Mouse (Mus musculus) midbrain, embryonic 10.5 days (tissue): ENCODE results near the gene Ctdnep1. TPM values are rescaled to one million over a fixed set of nuclear protein-coding genes. Genes with fewer than 3 reads are reported as not detected.
A peak's percentile ranks its signal among the peaks of the same experiment; 100 is the strongest.

Source experiments
- DNase-seq: peaks from one replicate; pipeline ENCODE4 v3.0.0-alpha.2; 2017; ENCODE audit warnings: low spot score
- H3K27ac ChIP-seq: fragments of 300-500 bp; sonication (generic); replicated peaks from 2 replicates; pipeline ENCODE4 v1.5.1; 2016; ENCODE audit warnings: mild to moderate bottlenecking
- H3K27me3 ChIP-seq: fragments of 300-500 bp; sonication (generic); 2 replicates; pipeline ENCODE4 v1.6.1; 2016; ENCODE audit warnings: low read depth, mild to moderate bottlenecking; ENCODE audit not compliant: poor library complexity, severe bottlenecking
- H3K36me3 ChIP-seq: fragments of 300-500 bp; sonication (generic); 2 replicates; pipeline ENCODE4 v1.6.1; 2016; ENCODE audit warnings: mild to moderate bottlenecking, moderate library complexity
- H3K4me1 ChIP-seq: fragments of 300-500 bp; sonication (generic); 2 replicates; pipeline ENCODE4 v1.6.1; 2016
- H3K4me3 ChIP-seq: fragments of 300-500 bp; sonication (generic); 2 replicates; pipeline ENCODE4 v1.5.1; 2016; ENCODE audit warnings: mild to moderate bottlenecking, moderate library complexity
- H3K9me3 ChIP-seq: fragments of 300-500 bp; sonication (generic); replicated peaks from 2 replicates; pipeline ENCODE4 v1.6.1; 2016; ENCODE audit warnings: mild to moderate bottlenecking
- WGBS: fragments of 180-500 bp; shearing (Covaris S2); methylation state at CpG from one replicate; pipeline ENCODE4 v1.1.7; 2016; 5-methylcytosine and 5-hydroxymethylcytosine counted together
- polyA plus RNA-seq: library from polyadenylated mRNA; unstranded; fragments of >200 nt; fragmentation: Nextera tagmentation; extraction: Ambion mirVana; gene quantifications from 2 replicates; pipeline ENCODE4 v1.2.1, GENCODE M21; 2016

The Ctdnep1 gene
- polyA plus RNA-seq, 1 experiment from 2014 or later, result 26.3 TPM

DNA sequence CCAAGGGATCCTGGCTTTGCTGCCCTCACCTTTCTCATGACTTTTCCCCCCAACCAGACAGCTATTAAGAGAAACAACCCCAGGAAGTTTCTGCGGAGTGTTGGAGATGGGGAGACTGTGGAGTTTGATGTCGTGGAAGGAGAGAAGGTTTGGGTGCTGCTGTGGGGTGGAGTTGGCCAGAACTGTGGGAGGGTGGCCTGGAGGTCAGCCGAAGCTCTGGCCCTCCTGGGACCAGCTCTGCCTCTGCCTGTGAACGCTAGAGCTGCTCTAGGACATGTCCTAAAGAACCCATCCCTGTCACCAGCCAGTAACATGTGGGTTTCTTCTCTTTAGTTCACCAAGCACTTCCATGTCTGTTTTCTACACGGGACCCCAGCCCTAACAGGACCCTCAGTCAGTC, 41.8 kb upstream of the Ctdnep1 start:
- peaks cover 39% of the 10 kb centered on the region for H3K4me1 ChIP-seq
- H3K36me3 ChIP-seq, result peaks cover 14% of the 10 kb centered on the region
- WGBS, result 67% methylated on average over 5 of the region's 5 CpGs
- no peak overlapping the region; the same call in 1 of the 2 replicates for H3K4me3 ChIP-seq
- H3K27ac ChIP-seq, result no peak overlapping the region
- H3K9me3 ChIP-seq, result no peaks in the 10 kb centered on the region
- H3K27me3 ChIP-seq, result peaks cover 61% of the 10 kb centered on the region
- no peak for DNase-seq

- no peak for DNase-seq
- Histone ChIP-seq H3K27me3 (peaks cover 55% of the 10 kb centered on the region), H3K4me1 (peaks cover 33% of the 10 kb centered on the region), H3K36me3 (peaks cover 19% of the 10 kb centered on the region), H3K4me3 (no peak overlapping the region), H3K9me3 (no peaks in the 10 kb centered on the region), H3K27ac (no peak overlapping the region)
- WGBS, result 93% methylated on average over 17 of the region's 17 CpGs
Observed at GRCm38 (mm10) chr11:69939731-69940130, 41.2 kb upstream of the Ctdnep1 start.

DNA sequence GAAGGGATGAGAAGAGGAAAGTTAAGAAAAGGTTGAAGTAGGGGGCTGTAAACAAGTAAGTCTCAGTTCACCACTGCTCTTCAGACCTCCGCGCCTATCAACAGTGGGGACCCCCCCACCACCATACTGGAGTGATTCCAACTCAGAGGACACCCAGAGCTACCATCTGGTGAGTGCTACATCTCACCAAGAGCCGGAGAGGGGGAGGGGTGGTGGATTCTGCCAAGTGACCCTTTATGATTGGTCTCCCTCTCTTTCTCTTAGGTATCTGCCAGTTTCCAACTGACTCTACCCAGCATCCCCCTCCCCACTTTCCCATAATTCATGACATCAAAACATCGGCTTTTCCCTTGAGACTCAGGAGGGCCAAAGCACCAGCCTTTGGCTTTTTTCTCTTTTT, 40.0 kb upstream of the Ctdnep1 start:
- Histone ChIP-seq H3K9me3 (no peaks in the 10 kb centered on the region), H3K27me3 (peaks cover 43% of the 10 kb centered on the region), H3K27ac (no peak overlapping the region), H3K4me3 (no peak overlapping the region), H3K36me3 (peaks cover 31% of the 10 kb centered on the region), H3K4me1 (peaks cover 23% of the 10 kb centered on the region)
- DNase-seq, result no peak
- WGBS, result 90% methylated on average over 4 of the region's 4 CpGs

GRCm38 (mm10) chr11:69945216-69945615, 35.7 kb upstream of the Ctdnep1 start:
- Histone ChIP-seq H3K36me3 (peaks cover 36% of the 10 kb centered on the region), H3K27me3 (peaks cover 16% of the 10 kb centered on the region), H3K4me1 (peaks cover 33% of the 10 kb centered on the region), H3K27ac (no peak overlapping the region; the same call in 1 of the 2 replicates), H3K4me3 (no peak overlapping the region), H3K9me3 (no peaks in the 10 kb centered on the region)
- no peak for DNase-seq
- 81% methylated on average over 13 of the region's 13 CpGs for WGBS

GRCm38 (mm10) chr11:69945997-69946891, 34.7 kb upstream of the Ctdnep1 start:
- WGBS, result 93% methylated on average over 18 of the region's 18 CpGs
- no peak for DNase-seq
- Histone ChIP-seq H3K9me3 (no peaks in the 10 kb centered on the region), H3K4me1 (peaks cover 33% of the 10 kb centered on the region), H3K27ac (no peak overlapping the region), H3K36me3 (peaks cover 36% of the 10 kb centered on the region), H3K4me3 (peak overlapping the region; percentile 56; the same call in 1 of the 2 replicates), H3K27me3 (peaks cover 15% of the 10 kb centered on the region)

GRCm38 (mm10) chr11:69947337-69948065, 33.5 kb upstream of the Ctdnep1 start:
- Histone ChIP-seq H3K27ac (peak overlapping the region; percentile 92), H3K4me3 (peak overlapping the region; percentile 56), H3K36me3 (peaks cover 34% of the 10 kb centered on the region), H3K9me3 (no peaks in the 10 kb centered on the region), H3K27me3 (peaks cover 15% of the 10 kb centered on the region), H3K4me1 (peaks cover 33% of the 10 kb centered on the region)
- DNase-seq, result no peak
- 4% methylated on average over 29 of the region's 29 CpGs for WGBS

DNA sequence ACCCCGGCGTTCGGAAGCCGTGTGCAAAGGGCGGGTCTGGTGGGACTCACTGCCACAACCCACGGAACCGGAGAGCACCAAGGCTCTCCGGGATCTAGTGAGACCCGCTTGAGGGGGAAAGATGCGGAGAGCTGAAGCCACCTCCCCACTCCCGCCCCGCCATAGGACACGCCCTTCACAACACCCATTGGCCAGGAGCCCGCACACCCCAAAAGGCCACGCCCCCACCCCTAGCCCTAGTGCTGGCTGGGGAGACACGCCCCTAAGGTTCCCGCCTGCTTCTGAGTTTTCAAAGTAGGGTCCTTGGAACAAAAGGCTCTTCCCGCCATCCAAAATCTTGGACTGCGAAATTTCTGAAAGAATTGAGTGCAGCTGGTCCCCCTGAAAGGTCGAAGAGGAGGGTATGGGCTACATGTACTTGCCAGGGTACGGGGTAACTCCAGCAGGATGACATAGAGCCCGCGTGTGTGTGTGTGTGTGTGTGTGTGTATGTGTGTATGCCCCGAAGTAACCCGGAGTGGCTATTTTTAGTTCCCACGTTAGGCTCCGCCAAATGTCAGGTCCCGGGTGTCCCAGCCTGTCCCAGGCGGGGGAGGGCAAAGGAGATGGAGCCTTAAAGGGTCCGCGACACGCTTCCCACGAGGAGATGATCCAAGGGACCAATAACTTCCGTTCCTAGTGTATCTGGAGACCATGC, 32.7 kb upstream of the Ctdnep1 start, which contains the start of gene Slc2a4:
Gene Slc2a4 (minus strand): TSS at position 123 of the 697 bp plus-strand sequence.
- Histone ChIP-seq H3K36me3 (peaks cover 27% of the 10 kb centered on the region), H3K4me1 (peaks cover 33% of the 10 kb centered on the region), H3K9me3 (no peaks in the 10 kb centered on the region), H3K27me3 (peaks cover 15% of the 10 kb centered on the region), H3K4me3 (peak within 1 kb of the TSS; percentile 56), H3K27ac (peak within 1 kb of the TSS; percentile 92)
- DNase-seq, result peak; percentile 97
- under 1% methylated on average over 34 of the region's 34 CpGs for WGBS

DNA sequence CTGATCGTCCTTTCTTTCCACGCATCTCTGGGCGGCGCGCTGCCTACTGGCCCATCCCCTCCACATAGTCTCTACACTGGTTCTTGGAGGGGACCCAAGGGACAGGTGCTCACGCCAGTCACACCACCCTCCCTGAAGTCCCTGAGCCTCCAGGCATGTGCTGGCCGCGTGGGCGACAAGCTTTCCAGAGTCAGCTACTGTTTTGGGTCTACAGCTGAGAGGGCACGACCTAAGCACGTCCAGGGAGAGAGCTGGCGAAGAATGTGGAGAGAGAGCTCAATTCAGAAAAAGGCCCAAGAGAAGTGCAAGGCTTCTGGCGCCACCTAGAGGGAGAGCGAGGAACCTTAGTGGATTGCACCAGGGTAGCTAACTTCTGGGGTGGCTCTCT, 32.2 kb upstream of the Ctdnep1 start:
- Histone ChIP-seq H3K4me3 (peak overlapping the region; percentile 56), H3K27ac (peak overlapping the region; percentile 92), H3K36me3 (peaks cover 26% of the 10 kb centered on the region), H3K27me3 (peaks cover 15% of the 10 kb centered on the region), H3K4me1 (peaks cover 33% of the 10 kb centered on the region), H3K9me3 (no peaks in the 10 kb centered on the region)
- DNase-seq, result peak; percentile 90
- WGBS, result 0% methylated on average over 14 of the region's 14 CpGs

DNA sequence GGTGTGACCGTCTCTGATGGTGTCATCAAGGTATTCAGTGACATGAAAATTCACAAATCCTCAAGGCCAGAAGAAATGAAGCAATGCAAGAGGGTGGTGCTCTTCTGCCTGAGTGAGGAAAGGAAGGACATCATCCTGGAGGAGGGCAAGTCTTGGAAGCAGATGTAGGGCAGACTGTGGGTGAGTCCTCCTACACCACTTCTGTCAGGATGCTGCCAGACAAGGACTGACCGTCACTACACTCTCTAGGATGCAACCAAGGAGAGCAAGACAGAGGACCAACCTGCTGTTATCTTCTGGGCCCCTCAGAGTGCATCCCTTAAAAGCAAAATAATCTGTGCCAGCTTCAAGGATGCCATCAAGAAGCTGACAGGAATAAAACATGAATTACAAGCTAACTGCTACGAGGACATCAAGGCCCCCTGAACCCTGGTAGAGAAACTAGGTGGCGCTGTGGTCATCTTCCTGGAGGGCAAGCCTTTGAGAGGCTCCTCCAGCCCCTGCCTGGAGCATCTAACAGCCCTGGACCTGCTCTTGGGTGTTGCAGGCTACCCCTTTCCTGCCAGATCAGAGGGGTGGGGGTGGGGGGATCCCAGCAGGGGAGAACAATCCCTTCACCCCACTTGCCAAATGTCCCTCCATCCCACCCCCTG, 30.0 kb upstream of the Ctdnep1 start:
- H3K4me3 ChIP-seq, result no peak overlapping the region
- H3K4me1 ChIP-seq, result peaks cover 33% of the 10 kb centered on the region
- 46% methylated on average over 4 of the region's 4 CpGs for WGBS
- no peak overlapping the region for H3K27ac ChIP-seq
- 0 out of 2 replicates have a peak, but pooled peaks cover 5% of the 10 kb centered on the region for H3K36me3 ChIP-seq
- H3K27me3 ChIP-seq, result peaks cover 15% of the 10 kb centered on the region
- no peaks in the 10 kb centered on the region for H3K9me3 ChIP-seq
- no peak for DNase-seq

- Histone ChIP-seq H3K36me3 (no peaks in the 10 kb centered on the region), H3K9me3 (no peaks in the 10 kb centered on the region), H3K4me3 (no peak overlapping the region), H3K4me1 (peaks cover 21% of the 10 kb centered on the region), H3K27me3 (peaks cover 4% of the 10 kb centered on the region), H3K27ac (no peak overlapping the region)
- 31% methylated on average over 1 of the region's 1 CpGs for WGBS
- DNase-seq, result no peak
Observed at GRCm38 (mm10) chr11:69952274-69952673, 28.7 kb upstream of the Ctdnep1 start.

DNA sequence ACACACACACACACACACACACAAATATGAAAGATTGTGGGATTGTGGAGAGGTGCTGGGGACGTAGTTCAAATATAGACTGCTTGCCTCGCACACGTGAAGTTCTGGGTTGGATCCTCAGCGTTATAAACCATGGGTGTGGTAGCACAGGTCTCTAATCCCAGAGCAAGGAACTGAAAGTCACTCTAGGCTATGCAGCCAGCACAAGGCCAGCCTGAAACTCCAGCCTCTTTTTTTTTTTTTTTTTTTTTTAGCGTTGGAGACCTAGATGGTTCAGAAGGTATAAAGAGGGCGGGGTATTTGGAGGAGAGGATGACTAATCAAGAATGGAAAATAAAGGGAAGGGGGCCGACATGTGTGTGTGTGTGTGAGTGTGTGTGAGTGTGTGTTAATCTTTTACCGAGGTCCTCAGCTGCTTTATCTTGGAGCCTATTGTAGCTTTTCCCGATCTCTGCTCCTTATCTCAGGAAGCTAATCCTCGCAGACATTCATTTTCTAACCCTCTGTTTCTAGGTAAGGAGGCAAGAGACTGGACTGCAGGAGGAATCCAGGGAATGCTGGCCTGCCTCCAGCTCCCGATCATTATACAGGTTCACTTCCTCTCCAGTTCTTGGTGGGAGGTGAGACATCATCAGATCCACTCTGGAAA, 27.6 kb upstream of the Ctdnep1 start:
- Histone ChIP-seq H3K4me1 (peaks cover 10% of the 10 kb centered on the region), H3K27ac (no peak overlapping the region), H3K27me3 (no peaks in the 10 kb centered on the region; the same call in none of the 2 replicates), H3K4me3 (no peak overlapping the region), H3K36me3 (no peaks in the 10 kb centered on the region), H3K9me3 (no peaks in the 10 kb centered on the region)
- no peak for DNase-seq
- 66% methylated on average over 11 of the region's 11 CpGs for WGBS
